Mouse (Mus musculus) liver, embryonic 16.5 days (tissue): ENCODE results near the gene Ltb. TPM values are rescaled to one million over a fixed set of nuclear protein-coding genes. Genes with fewer than 3 reads are reported as not detected.

Experiments used
- ATAC-seq: fragments of 200-750 bp; cut with Nextera tagmentation; 2 replicates; pipeline ENCODE4 v1.8.0; 2017; ENCODE audit warnings: low read depth, mild to moderate bottlenecking, moderate number of reproducible peaks, moderate library complexity
- H3K27ac ChIP-seq: fragments of 300-500 bp; sonication (generic); 2 replicates; pipeline ENCODE4 v1.5.1; 2014; ENCODE audit warnings: mild to moderate bottlenecking, low read length
- H3K27me3 ChIP-seq: fragments of 300-500 bp; sonication (generic); 2 replicates; pipeline ENCODE4 v1.6.1; 2014; ENCODE audit warnings: low read depth, low read length, mixed read lengths; ENCODE audit not compliant: control insufficient read depth, insufficient read depth
- H3K36me3 ChIP-seq: fragments of 300-500 bp; sonication (generic); 2 replicates; pipeline ENCODE4 v1.6.1; 2014; ENCODE audit warnings: mild to moderate bottlenecking; ENCODE audit not compliant: control insufficient read depth, insufficient read depth
- H3K4me1 ChIP-seq: fragments of 300-500 bp; sonication (generic); 2 replicates; pipeline ENCODE4 v1.6.1; 2014; ENCODE audit warnings: low read depth, low read length, mixed read lengths; ENCODE audit not compliant: control insufficient read depth
- H3K4me2 ChIP-seq: fragments of 300-500 bp; sonication (generic); 2 replicates; pipeline ENCODE4 v1.6.1; 2014; ENCODE audit warnings: low read depth, low read length, mixed read lengths
- H3K4me3 ChIP-seq: fragments of 300-500 bp; sonication (generic); 2 replicates; pipeline ENCODE4 v1.5.1; 2014; ENCODE audit warnings: low read depth, mild to moderate bottlenecking, low read length
- H3K9ac ChIP-seq: fragments of 300-500 bp; sonication (generic); 2 replicates; pipeline ENCODE4 v1.6.1; 2014; ENCODE audit warnings: low read depth, low read length
- H3K9me3 ChIP-seq: fragments of 300-500 bp; sonication (generic); replicated peaks from 2 replicates; pipeline ENCODE4 v1.6.1; 2016; ENCODE audit warnings: low read length; ENCODE audit not compliant: control insufficient read depth
- WGBS: fragments of 180-500 bp; shearing (Covaris S2); extraction: QIAGEN DNeasy Blood & Tissue Kit; methylation state at CpG from one replicate; pipeline ENCODE4 v1.1.7; 2014; ENCODE audit not compliant: insufficient replicate concordance; 5-methylcytosine and 5-hydroxymethylcytosine counted together
- polyA plus RNA-seq: library from polyadenylated mRNA; unstranded; fragments of >200 nt; fragmentation: Nextera tagmentation; extraction: Ambion mirVana; gene quantifications from 2 replicates; pipeline ENCODE4 v1.2.1, GENCODE M21; 2015

Ltb gene
- polyA plus RNA-seq, 1 experiment from 2014 or later, result 2.4 TPM

GRCm38 (mm10) chr17:35186681-35187080 lies 7.6 kb upstream of the Ltb start:
- peak overlapping the region; percentile 54 for H3K4me2 ChIP-seq
- WGBS, result 0% methylated on average over 4 of the region's 4 CpGs
- H3K9ac ChIP-seq, result peak overlapping the region; percentile 15; the same call in 1 of the 2 replicates
- H3K36me3 ChIP-seq, result no peaks in the 10 kb centered on the region
- H3K27me3 ChIP-seq, result no peaks in the 10 kb centered on the region
- no peaks in the 10 kb centered on the region for H3K9me3 ChIP-seq
- peak overlapping the region; percentile 67; the same call in 1 of the 2 replicates for H3K27ac ChIP-seq
- peaks cover 11% of the 10 kb centered on the region for H3K4me1 ChIP-seq
- H3K4me3 ChIP-seq, result peak overlapping the region; percentile 56
- 0 out of 2 replicates have a peak, but pooled peaks have one; percentile 16 for ATAC-seq

DNA sequence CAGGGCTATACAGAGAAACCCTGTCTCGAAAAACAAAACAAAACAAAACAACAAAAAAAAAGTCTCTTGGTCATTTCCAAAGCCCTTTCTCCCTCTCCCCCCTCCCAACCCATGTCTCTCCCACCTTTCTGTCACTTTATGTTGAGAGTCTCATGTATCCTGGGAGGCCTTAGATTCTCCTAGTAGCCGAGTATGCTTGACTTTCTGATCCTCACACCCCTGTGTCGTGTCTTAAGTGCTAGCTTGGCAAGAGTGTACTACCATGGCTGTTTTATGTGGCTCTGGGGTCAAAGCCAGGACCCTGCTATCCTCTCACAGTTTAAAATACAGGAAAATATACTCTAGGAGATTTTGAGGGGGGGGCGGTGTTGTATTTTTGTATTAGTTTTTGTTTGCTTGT lies 6.9 kb upstream of the Ltb start:
- H3K4me2 ChIP-seq, result peak overlapping the region; percentile 30; the same call in 1 of the 2 replicates
- H3K9me3 ChIP-seq, result no peaks in the 10 kb centered on the region
- no peak for ATAC-seq
- WGBS, result 52% methylated on average over 4 of the region's 4 CpGs
- peaks cover 11% of the 10 kb centered on the region for H3K4me1 ChIP-seq
- no peak overlapping the region for H3K9ac ChIP-seq
- H3K27me3 ChIP-seq, result no peaks in the 10 kb centered on the region
- H3K4me3 ChIP-seq, result peak overlapping the region; percentile 56
- H3K27ac ChIP-seq, result peak overlapping the region; percentile 80
- H3K36me3 ChIP-seq, result no peaks in the 10 kb centered on the region

- ATAC-seq, result no peak
- Histone ChIP-seq H3K9me3 (no peaks in the 10 kb centered on the region), H3K9ac (no peak within 1 kb of the TSS), H3K4me2 (peak within 1 kb of the TSS; percentile 30; the same call in 1 of the 2 replicates), H3K4me1 (peaks cover 11% of the 10 kb centered on the region), H3K4me3 (peak within 1 kb of the TSS; percentile 32), H3K27me3 (no peaks in the 10 kb centered on the region), H3K27ac (peak within 1 kb of the TSS; percentile 80), H3K36me3 (no peaks in the 10 kb centered on the region)
- WGBS, result 28% methylated on average over 7 of the region's 7 CpGs
Measured at GRCm38 (mm10) chr17:35187959-35188610, 6.2 kb upstream of the Ltb start, which contains the start of gene Lst1. Lst1 (minus strand) TSS chr17:35188439.

GRCm38 (mm10) chr17:35189186-35189585 lies 5.1 kb upstream of the Ltb start:
- 0 out of 2 replicates have a peak overlapping the region, but pooled peaks have one; percentile 0 for H3K4me2 ChIP-seq
- H3K9me3 ChIP-seq, result no peaks in the 10 kb centered on the region
- 3% methylated on average over 1 of the region's 1 CpGs for WGBS
- peaks cover 3% of the 10 kb centered on the region for H3K27me3 ChIP-seq
- peak overlapping the region; percentile 80 for H3K27ac ChIP-seq
- H3K4me1 ChIP-seq, result peaks cover 11% of the 10 kb centered on the region
- H3K9ac ChIP-seq, result no peak overlapping the region
- no peak overlapping the region for H3K4me3 ChIP-seq
- peak; percentile 20; the same call in 1 of the 2 replicates for ATAC-seq
- no peaks in the 10 kb centered on the region for H3K36me3 ChIP-seq

GRCm38 (mm10) chr17:35190096-35190495 lies 4.1 kb upstream of the Ltb start:
- Histone ChIP-seq H3K27me3 (peaks cover 12% of the 10 kb centered on the region), H3K36me3 (no peaks in the 10 kb centered on the region), H3K9me3 (no peaks in the 10 kb centered on the region), H3K27ac (peak overlapping the region; percentile 80), H3K4me2 (no peak overlapping the region), H3K4me1 (peaks cover 14% of the 10 kb centered on the region), H3K4me3 (no peak overlapping the region), H3K9ac (no peak overlapping the region)
- no peak for ATAC-seq
- WGBS, result 12% methylated on average over 4 of the region's 4 CpGs

- Histone ChIP-seq H3K27ac (no peak overlapping the region; the same call in 1 of the 2 replicates), H3K4me1 (peaks cover 12% of the 10 kb centered on the region)
- 38% methylated on average over 2 of the region's 2 CpGs for WGBS
Measured at GRCm38 (mm10) chr17:35191723-35192122, 2.5 kb upstream of the Ltb start.

GRCm38 (mm10) chr17:35192924-35193323 lies 1.3 kb upstream of the Ltb start:
- peak overlapping the region; percentile 64 for H3K27ac ChIP-seq

More at GRCm38 (mm10) chr17:35191723-35192122, 2.5 kb upstream of the Ltb start:
- H3K9me3 ChIP-seq, result no peaks in the 10 kb centered on the region
- H3K27me3 ChIP-seq, result peaks cover 28% of the 10 kb centered on the region
- no peak overlapping the region for H3K9ac ChIP-seq
- no peak overlapping the region for H3K4me3 ChIP-seq
- no peak overlapping the region for H3K4me2 ChIP-seq
- H3K36me3 ChIP-seq, result no peaks in the 10 kb centered on the region
- no peak for ATAC-seq

DNA sequence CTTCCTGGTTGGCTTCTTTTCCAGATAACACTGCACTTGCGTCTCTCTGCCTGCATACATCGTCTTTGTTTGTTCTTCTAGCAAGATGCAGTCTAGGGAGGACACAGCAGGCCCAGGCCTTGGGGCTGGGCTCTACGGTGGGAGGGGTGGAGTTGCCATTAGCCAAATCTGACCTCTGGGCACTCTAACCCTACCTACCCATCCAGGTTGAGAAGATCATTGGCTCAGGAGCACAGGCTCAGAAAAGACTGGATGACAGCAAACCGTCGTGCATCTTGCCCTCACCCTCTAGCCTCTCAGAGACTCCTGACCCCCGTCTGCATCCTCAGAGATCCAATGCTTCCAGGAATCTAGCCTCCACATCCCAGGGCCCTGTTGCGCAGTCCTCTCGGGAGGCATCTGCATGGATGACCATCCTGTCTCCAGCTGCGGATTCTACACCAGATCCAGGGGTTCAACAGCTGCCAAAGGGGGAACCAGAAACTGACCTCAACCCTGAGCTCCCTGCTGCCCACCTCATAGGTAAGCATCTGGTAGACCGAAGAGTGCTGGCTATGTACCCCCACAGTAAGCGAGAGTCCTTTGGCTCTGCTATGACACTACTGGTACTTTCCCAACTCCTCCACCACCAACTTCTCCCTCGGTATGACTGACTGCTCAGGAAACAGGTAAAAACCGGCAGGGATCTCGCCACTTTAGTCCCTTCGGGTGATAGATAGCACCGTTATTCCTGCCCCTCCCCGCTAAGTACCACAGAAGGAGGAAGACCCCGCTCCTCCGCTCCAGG lies 798 bp downstream of the Ltb start:
- Histone ChIP-seq H3K9me3 (no peaks in the 10 kb centered on the region), H3K27me3 (peaks cover 31% of the 10 kb centered on the region), H3K27ac (peak overlapping the region; percentile 24; the same call in 1 of the 2 replicates), H3K36me3 (no peaks in the 10 kb centered on the region), H3K4me1 (peaks cover 11% of the 10 kb centered on the region), H3K4me2 (peak overlapping the region; percentile 76), H3K4me3 (peak overlapping the region; percentile 55), H3K9ac (peak overlapping the region; percentile 55)
- WGBS, result 35% methylated on average over 18 of the region's 19 CpGs
- ATAC-seq, result peak; percentile 10; the same call in 1 of the 2 replicates

More at GRCm38 (mm10) chr17:35192924-35193323, 1.3 kb upstream of the Ltb start:
- H3K36me3 ChIP-seq, result no peaks in the 10 kb centered on the region
- ATAC-seq, result no peak
- H3K4me3 ChIP-seq, result no peak overlapping the region
- 40% methylated on average over 5 of the region's 5 CpGs for WGBS
- H3K27me3 ChIP-seq, result peaks cover 31% of the 10 kb centered on the region
- H3K9me3 ChIP-seq, result no peaks in the 10 kb centered on the region
- no peak overlapping the region for H3K4me2 ChIP-seq
- peaks cover 12% of the 10 kb centered on the region for H3K4me1 ChIP-seq
- no peak overlapping the region for H3K9ac ChIP-seq
